Mouse (Mus musculus) myocyte (in vitro differentiated cells): Measurements from ENCODE around the gene Gnat1.

ENCODE experiments used
- CEBPB ChIP-seq: IDR thresholded peaks from 2 replicates; pipeline ENCODE4 v1.6.1; 2011; ENCODE audit warnings: mild to moderate bottlenecking, moderate library complexity; ENCODE audit not compliant: poor library complexity, insufficient read depth, severe bottlenecking
- E2F4 ChIP-seq: IDR thresholded peaks from one replicate; pipeline ENCODE4 v1.6.1; 2011; ENCODE audit warnings: mild to moderate bottlenecking, control low read depth, moderate library complexity; ENCODE audit not compliant: insufficient read depth
- MAX ChIP-seq: IDR thresholded peaks from one replicate; pipeline ENCODE4 v1.6.1; 2011; ENCODE audit warnings: low read depth, mild to moderate bottlenecking, control low read depth
- MYOG ChIP-seq, 3 experiments: IDR thresholded peaks; one replicate each; pipeline ENCODE4 v1.6.1; 2011; ENCODE audit warnings: control low read depth in 2 of 3, low read depth in 2 of 3, mild to moderate bottlenecking in 2 of 3; ENCODE audit not compliant: insufficient read length in 2 of 3, control insufficient read depth in 1 of 3, insufficient read depth in 1 of 3
- POLR2A ChIP-seq: IDR thresholded peaks from one replicate; pipeline ENCODE4 v1.6.1; 2011; ENCODE audit warnings: low read depth, mild to moderate bottlenecking, control low read depth, moderate library complexity; ENCODE audit not compliant: insufficient read length
- POLR2AphosphoS2 ChIP-seq: IDR thresholded peaks from one replicate; pipeline ENCODE4 v1.6.1; 2011; ENCODE audit warnings: low read depth, control low read depth; ENCODE audit not compliant: insufficient read length
- REST ChIP-seq: IDR thresholded peaks from one replicate; pipeline ENCODE4 v1.6.1; 2011; ENCODE audit warnings: mild to moderate bottlenecking, control low read depth, moderate library complexity; ENCODE audit not compliant: insufficient read depth, insufficient read length
- SRF ChIP-seq: IDR thresholded peaks from one replicate; pipeline ENCODE4 v1.6.1; 2011; ENCODE audit warnings: low read depth; ENCODE audit not compliant: control insufficient read depth, insufficient read length
- TCF12 ChIP-seq: IDR thresholded peaks from one replicate; pipeline ENCODE4 v1.6.1; 2011; ENCODE audit warnings: mild to moderate bottlenecking, control low read depth; ENCODE audit not compliant: poor library complexity, insufficient read depth, severe bottlenecking
- TCF3 ChIP-seq: IDR thresholded peaks from one replicate; pipeline ENCODE4 v1.6.1; 2011; ENCODE audit warnings: low read depth, control low read depth; ENCODE audit not compliant: insufficient read length
- USF1 ChIP-seq: IDR thresholded peaks from one replicate; pipeline ENCODE4 v1.6.1; 2011; ENCODE audit warnings: low read depth, mild to moderate bottlenecking, control low read depth, moderate library complexity

- TF ChIP-seq MAX (no peak), E2F4 (no peak), USF1 (peak; percentile 69), POLR2A (peak; percentile 83), POLR2AphosphoS2 (peak; percentile 74), TCF12 (no peak), MYOG (IDR thresholded peaks at IDR 0.05; ENCODE audit: control insufficient read depth in 1 of 3, insufficient read depth in 1 of 3, insufficient read length in 2 of 3, low read depth in 2 of 3) (no peak), CEBPB (no peak), REST (no peak), SRF (no peak), TCF3 (no peak)
Measured at GRCm38 (mm10) chr9:107635279-107636028, 44.1 kb downstream of the Gnat1 start, which contains the start of gene Gnai2.
